Mouse (Mus musculus) layer of hippocampus, postnatal 36 days (tissue): ENCODE results near the gene Akt1. TPM values are rescaled to one million over a fixed set of nuclear protein-coding genes. Genes with fewer than 3 reads are reported as not detected.

Experiments used
- DNase-seq, 2 experiments: peaks; one replicate each; pipeline ENCODE4 v3.0.0; 2022
- total RNA-seq, 2 experiments: library from RNA; stranded (reverse); gene quantifications; 2 replicates each; pipeline ENCODE4 v1.2.3; 2021

The Akt1 gene
- total RNA-seq, 2 experiments from 2014 or later: 145 to 156 TPM

DNA sequence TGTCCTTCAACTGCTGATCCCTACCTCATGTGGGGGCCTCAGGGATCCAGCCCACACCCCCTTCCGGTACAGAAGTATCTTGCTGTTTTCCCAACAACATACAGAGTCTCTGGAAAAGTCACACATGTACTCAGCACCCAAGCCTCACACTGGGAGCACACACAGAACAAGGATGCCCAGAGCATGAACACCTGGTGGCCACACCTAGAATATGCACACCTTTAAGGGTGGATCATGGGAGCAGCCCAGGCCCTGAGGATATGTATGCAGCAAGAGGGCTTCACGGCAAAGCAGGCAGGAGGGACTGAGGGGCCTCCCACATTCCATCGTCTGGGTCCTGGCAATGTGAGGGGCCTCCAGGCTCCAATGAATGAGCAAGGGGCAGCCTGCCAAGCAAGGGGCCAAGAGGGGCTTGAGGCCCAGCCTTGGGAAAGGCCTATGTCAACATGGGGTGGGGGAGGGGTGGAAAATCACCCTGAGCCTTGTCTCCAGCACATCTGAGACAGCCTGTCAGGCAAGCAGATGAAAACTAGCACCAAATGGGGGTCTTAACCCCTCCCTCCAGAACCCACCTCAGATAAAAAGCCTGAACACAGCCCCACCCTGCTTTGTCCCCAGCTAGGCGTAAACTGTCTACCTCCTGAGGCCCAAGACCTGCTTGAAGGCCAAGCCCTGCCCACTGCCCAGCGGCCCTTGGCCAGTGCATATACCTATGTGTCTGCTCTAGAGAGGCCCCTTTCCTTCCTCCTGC, 13.9 kb downstream of the Akt1 start:
- DNase-seq: no peak

DNA sequence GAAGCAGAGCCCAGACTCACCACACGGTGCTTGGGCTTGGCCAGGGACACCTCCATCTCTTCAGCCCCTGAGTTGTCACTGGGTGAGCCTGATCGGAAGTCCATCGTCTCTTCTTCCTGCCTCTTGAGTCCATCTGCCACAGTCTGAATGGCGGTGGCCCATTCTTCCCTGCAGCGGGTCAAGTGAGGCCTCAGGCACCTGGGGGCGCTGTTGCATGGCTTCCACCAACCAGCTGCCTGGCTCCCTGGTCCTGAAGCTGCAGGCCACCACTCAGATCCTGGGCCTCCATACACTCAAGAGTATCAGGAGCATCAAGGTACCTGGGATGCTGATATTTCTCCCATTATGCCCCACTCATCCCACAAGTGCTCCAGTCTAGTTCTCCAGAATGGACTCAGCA, 15.6 kb downstream of the Akt1 start:
- peak in 1 of 2 experiments; percentile 51 for DNase-seq

DNA sequence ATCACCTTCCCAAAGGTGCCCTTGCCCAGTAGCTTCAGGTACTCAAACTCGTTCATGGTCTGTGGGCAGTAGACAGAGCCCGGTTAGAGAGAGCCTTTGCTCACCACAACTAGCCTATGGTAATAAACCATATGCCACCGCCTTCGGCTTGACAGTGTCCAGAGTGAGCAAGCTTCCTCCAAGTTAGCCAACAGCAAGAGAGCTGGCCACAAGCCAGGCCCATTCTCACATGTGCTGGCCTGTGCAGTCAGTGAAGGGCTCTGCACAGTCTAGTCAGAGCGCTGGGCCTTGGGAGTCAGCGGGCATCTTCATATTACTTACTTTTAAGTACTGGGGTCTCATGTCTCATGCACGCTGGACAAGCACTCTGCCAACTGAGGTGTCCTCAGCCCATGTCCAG, 16.1 kb downstream of the Akt1 start:
- DNase-seq: no peak

DNA sequence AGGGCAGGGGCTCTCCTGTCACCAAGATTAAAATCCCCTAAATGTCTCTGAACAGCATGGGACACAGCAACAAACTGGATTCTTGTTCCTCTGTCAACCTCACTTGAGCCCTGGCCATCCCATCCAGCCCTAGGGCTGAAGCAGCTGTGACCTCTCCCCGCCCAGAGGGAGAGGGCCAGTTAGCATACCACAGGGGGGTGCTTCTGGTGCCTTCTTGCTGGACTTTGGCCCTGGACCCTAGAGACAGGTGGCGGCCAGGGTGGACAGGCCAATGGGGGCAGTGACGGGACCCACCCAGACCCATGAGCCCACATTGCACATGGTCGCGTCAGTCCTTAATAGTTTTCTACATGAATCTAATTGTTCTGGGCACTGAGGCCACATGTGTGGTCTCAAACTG, 20.6 kb downstream of the Akt1 start:
- DNase-seq: no peak

DNA sequence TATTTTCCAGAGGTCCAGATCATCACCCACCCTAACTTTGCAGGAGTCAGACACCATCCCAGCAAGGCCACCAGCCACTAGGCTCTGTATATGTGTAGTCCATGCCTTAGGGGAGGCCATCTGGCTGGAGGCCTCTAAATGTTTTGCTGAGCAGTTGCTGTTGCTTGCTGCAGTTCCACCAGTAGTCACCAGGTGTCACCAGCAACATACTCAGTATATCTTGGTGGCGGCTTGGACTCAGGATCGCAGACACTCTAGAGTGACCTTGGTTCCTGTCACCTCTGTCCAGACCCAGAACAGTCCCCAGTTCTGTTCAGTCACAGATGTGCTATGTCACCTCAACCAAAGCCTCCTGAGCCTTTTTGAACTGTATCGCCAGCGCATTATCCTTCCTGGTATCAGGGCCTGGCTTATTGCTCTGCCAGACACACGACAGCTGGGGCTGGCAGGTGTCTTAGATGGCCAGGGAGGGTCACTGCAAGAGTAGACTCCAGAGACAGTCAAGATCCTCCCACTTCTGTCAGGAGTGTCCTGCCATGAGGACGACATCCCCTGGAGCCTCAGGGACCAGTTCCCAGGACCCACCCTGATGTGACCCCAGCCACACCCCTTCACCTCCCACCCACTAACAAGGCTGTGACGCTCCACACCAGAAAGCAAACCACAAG, 21.4 kb downstream of the Akt1 start:
- peak; percentile 76 to 82 for DNase-seq

DNA sequence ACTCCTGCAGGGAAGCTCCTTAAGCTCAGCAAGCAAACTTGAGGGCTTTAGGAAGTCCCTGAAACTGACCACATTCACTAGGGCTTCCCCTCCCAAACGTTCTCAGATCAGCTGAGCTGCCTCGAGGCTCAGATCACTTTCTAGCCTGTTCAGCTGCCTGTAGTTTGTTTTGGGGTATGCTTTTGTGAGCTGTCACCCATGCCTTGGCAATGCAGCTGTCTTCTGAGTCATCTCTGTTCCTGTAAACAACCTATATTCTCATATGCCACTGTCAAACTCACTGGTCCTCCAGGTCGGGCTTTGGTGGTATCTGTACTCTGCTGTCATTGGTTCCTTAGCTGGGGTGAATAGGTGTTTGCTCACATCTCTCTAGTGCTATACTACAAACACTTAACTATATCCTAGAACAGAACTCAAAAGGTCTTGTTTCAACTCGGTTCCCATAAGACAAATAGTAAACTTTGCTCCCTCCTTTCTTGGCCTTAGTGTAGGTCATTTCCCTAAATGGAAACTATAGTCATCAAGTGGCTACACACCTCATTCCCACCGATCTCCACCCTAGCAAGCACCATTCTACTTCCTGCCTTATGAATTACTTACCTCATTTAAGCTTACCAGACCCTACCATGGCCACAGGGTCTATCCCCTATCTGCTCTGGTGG, 22.8 kb downstream of the Akt1 start:
- DNase-seq: no peak

DNA sequence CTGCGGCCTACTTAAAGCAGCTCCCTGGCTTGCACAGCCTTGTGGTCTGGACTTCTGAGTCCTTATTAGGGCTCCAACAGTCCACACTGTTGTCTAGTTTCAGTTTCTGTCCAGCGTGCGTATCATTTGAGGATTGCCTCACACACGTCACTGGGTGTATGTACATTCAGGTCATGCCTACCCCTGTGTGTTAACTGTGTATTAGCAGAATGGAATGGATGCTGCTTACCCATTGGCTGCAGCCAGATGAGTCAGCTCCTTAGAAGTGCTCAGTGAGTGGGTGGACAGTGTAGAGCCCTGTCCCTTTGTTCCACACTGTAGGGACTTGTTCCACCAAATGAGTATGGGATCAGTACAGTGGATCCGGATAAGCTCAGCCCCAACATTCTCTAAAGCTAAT, 26.6 kb downstream of the Akt1 start:
- no peak for DNase-seq

DNA sequence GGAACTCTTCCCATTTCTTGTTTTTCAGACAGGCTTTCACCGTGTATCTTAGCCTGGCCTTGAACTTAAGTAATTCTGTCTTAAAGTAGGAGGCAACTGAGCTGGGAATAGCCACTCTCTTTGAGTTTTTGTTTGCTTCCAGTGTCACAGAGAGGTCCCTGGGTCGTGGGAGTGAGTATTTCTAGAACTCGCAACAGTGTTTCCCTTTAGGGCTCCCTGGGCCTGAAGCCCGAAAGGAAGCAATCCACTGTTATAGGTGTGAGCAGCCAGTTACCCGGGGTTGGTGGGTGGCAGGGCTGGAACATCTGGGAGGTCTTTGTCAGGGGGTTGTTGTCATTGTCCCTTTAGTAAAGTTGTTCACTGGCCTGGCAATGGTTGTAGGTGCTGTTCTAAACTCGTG, 28.5 kb downstream of the Akt1 start:
- no peak for DNase-seq

DNA sequence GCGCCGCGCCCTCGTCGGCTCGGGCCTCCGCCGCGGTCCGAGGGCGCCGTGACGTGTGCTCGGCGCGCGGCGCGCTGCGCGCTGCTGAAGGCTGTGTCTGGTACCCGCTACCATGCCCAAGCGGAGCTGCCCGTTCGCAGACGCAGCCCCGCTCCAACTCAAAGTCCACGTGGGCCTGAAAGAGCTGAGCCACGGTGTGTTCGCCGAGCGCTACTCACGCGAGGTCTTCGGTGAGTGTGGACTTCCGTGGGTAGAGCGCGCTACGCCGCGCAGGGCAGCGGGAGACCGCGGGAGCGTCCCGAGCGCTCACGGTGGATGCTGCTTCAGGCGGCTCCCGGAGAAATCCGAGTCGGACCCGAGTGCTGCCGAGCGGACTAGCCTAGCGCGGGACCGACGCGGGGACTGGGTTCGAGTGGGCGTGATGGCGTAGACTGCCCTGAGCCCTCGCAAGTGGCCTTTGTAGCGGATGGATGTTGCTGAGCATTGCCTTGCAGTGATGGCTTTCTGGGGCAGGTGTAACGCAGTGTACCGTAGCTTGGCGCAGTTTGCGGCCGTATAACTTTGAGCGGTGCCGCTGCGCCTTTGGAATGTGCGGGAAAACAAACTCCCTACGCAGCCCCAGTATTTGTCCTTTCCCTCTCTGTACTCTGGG, 29.7 kb downstream of the Akt1 start:
- peak in 1 of 2 experiments; percentile 58 for DNase-seq

DNA sequence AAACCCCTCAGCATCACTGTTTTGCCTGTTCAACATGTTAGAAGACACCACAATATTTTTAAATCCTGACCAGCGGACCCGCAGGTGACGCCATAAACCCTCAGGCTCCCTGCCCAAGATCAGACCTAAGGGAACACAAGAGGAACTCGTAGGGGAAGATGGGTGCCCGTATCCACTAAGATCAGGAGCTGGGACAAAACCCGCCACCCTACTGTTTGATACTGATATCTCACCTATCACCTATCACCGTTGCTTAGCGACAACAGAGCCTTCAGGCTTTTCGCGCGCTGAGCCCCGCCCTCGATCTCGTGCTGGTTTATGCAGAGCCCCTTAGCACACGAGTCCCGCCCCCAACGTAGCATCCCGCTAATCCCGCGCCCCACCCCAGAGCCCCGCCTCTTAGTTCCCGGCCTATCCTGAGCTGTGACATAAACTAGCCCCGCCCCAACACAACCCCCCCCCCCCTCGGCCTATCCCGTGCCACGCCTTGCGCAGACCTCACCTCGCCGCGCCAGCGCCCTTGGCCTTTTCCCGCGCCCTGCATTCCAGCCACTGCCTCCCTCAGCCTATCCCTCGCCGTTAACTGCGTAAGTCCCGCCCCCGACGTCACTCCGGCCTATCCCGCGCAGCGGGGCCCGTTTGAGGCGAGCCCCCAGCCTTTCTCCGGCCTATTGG, 30.4 kb downstream of the Akt1 start, which contains the start of gene Siva1:
Gene Siva1 (plus strand): TSS at position 500 of the 675 bp plus-strand sequence.
- DNase-seq: peak; percentile 97 to 98

DNA sequence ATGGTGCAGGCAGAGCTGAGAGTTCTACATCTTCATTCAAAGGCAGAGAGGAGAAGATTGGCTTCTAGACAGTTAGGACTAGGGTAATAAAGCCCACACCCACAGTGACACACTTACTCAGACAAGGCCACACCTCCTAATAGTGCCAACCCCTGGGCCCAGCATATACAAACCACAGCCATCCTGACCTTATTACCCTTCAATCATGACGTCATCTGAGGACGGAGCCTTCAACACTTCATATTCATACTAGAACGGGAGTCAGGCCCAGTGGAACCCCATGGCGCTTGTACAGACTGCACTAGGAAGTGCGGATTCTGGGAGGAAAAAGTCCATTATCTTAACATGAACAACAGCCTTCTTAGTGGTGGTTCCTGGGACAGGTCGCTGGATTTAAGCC, 31.6 kb downstream of the Akt1 start:
- DNase-seq: no peak

DNA sequence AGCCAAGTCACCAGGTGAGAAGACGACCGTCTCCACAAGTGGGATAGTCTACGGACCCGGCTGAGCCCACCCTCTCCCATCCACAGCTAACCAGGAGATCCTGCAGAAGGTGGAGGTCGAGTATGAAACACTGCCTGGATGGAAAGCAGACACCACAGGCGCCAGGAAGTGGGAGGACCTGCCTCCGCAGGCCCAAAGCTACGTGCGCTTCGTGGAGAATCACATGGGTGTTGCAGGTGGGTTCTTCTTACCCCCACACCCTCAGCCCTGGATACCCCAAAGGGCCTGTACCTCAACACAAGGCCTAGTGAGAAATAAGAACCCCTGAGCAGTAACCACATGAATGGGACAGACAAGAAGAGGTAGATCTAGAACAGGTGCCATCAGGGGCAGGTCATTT, 35.2 kb downstream of the Akt1 start:
- no peak for DNase-seq

DNA sequence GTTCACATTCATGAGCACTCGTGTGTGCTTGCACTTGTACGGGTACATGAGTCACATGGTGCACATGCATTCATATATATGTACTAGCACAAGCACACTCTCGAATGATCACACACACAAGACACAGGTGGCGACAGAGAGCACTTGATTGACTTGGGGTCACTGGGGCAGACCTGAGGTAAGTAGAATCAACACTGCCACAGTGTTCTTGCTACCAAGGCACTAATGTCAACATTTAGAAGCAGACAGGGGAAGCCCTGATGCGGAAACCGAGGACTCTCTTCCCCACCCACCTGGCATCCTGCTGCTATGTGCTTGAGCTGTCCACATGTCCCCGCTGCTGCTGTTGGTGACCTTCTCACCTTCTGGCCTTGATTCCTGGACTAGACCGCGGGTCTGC, 41.0 kb downstream of the Akt1 start:
- DNase-seq: no peak

DNA sequence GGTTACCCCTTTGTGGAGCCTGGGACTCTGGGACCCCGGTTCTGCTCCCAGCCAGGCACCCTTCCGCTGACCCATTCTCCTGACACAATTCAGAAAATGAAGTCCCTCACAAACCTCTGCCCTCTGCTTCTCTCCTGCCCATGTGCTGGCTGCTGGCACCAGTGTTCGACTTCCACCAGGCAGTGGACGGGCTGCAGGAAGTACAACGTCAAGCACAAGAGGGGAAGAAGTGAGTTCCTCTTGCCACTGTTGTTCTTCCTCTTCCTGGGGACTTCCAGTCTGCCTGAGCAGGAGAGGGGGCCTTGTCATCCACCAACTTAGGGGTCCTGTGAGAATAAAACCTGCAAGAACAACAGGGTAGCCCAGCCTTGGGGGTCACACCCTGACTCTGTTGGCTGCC, 41.8 kb downstream of the Akt1 start:
- DNase-seq: no peak

DNA sequence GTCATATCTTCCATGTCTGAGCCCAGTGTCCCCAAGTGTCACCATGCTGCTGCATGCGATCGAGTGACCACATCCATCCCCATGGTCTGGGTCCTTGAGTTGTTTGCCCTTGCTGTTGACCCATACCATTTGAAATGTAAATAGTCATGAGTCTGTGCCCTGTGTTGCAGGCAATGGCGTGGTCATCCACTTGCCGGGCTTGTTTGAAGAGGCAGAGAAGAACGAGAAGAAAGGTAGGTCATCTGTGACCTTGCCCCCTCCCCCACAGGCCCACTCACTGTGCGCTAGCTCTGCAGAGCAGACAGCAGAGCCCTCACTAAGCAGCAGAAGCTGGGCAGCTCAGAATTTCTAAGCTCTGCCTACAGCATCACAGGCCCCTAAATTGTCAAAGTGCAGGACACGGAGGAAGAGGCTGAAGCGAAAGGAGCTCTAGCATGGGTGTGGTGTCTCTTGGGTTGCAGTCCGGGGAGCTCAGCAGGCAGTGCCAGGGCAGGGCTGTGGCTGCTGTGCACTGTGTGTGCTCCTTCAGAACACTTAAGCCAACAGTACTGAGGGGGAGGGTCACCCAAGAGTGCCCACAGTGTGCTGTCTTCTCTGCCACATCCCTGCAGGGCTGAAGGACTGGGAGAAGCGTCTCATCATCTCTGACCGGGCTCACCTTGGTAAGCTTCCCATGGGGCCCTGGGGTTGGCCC, 42.5 kb downstream of the Akt1 start:
- no peak for DNase-seq

DNA sequence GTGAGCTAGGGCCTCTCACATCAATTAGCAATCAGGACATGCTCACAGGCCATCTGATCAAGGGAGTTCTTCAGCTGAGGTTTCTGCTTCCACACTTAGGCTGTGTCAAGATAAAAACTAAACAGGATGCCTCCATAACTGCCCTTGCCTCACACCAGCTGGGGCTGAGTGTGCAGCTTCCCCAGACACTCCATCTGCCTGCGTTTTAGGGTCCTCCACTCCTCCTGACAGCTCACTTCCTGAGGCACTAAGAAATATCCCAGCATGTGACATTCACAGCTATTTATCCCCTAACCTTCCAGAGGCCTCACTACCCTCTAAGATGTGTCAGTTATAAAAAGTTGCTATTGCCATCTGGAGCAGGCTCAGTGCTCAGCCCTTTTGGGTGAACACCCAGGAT, 43.2 kb downstream of the Akt1 start:
- DNase-seq: no peak

DNA sequence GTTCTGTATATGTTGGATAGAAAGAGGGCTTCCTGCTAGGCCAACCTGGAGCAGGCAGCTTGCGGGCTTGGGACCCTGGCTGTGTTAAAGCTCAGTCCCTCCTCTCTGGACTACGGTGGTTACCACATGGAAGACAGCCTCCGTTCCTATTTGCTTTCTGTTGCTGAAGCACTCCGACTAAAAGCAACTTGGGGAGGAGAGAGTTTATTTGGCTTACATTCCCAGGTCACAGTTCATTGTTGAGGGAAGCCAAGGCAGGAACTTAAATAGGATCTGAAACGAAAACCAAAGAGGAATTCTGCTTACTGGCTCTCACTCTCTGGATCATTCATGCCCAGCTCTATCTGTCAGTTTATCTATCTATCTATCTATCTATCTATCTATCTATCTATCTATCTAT, 43.9 kb downstream of the Akt1 start:
- no peak for DNase-seq

DNA sequence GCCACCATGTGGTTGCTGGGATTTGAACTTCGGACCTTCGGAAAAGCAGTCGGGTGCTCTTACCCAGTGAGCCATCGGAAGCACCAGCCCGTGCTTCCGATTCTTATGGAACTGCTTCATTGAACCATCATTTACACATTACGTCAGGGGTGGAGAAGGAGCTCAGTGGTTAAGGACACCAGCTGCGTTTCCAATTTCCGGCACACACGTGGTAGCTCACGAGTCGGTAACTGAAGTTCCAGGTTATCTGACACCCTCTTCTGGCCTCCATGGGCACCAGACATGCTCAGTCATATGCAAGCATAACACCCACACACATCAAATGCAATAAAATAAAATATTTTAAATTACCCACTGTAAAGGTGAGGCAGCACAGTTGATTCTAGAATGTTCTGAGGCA, 44.7 kb downstream of the Akt1 start:
- no peak for DNase-seq

DNA sequence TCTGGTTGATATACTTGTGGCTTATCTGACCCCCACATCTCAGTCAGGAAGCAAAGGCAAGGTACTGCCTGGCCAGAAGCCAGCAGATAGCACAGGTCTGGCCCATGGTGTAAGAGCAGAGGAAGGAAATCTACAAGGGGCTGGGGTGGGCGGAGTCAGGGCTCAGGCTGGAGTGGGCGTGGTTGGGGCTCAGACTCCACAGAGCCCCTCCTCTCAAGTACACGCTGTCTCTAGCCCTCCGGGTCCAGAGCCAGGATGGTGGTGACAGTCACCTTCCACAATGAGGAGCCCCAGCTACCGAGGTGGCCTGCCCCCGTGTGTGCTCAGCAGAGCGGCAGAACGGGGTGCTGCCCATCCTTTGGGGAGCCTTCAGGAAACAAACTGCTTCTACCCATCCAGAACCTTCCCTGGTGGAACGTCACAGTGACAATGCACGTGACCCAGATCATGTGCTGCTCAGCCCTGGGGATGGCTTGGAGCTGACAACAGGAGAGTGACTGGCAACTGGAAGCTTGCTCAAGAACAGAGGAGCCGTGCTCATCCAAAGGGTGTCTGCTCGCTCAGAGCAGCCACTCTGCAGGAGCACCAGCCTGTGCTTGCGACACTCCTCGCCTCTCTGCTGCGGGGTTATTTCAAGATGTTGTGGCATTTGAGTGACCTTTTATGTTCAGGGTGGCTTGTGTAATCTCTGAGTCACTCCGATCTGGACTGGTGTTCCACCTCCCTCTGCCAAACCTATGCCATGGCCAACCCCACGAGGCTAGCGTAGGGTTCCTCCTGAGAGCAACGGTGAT, 45.6 kb downstream of the Akt1 start:
- DNase-seq: no peak

DNA sequence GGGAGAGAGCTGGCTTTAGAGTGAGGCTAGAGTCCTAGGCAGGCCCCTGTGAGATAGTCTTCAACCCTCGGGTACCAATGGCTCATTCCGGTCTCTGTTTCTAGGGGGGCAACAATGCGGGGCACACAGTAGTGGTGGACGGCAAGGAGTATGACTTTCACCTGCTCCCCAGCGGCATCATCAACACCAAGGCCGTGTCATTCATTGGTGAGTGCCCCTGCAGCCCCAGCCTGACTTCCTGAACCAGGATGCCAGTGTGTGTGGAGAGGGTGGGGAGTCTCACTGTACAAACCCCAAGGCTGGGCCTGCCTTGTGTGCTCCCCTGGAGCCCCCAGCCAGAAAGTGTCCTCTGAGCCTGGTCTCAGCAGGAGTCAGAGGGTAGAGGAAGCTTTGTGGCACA, 46.5 kb downstream of the Akt1 start:
- no peak for DNase-seq
